Mouse (Mus musculus): ENCODE data around the gene Tgfbrap1. TPM values are rescaled to one million over a fixed set of nuclear protein-coding genes. Genes with fewer than 3 reads are reported as not detected.

Gene Tgfbrap1
- polyA plus RNA-seq, 1 experiment from 2014 or later, result 11.5 TPM

Small RNA genes within 50 kb of the gene (microRNA-seq; reads per million reads assigned to microRNA genes)
- not detected for gene Gm24001

Other genes with a start within 250 kb of the Tgfbrap1 start
- gene Mrps9, start 247.4 kb downstream of the Tgfbrap1 start, polyA plus RNA-seq (2015; fragmentation: Nextera tagmentation; extraction: Ambion mirVana), result 56.3 and 58.8 TPM in 2 replicates
- 13.1 and 13.4 TPM in 2 replicates for gene Gpr45, start 145.8 kb downstream of the Tgfbrap1 start, polyA plus RNA-seq (2015; fragmentation: Nextera tagmentation; extraction: Ambion mirVana)
- 31.0 and 31.7 TPM in 2 replicates for gene AI597479, start 73 bp upstream of the Tgfbrap1 start, polyA plus RNA-seq (2015; fragmentation: Nextera tagmentation; extraction: Ambion mirVana)
- gene Fhl2, start 98.3 kb upstream of the Tgfbrap1 start, polyA plus RNA-seq (2015; fragmentation: Nextera tagmentation; extraction: Ambion mirVana), result 90.7 and 92.4 TPM in 2 replicates